Mouse (Mus musculus) testis, adult 2 months (tissue): Measurements from ENCODE around the gene 1700018G05Rik.

ENCODE experiments used
- CTCF ChIP-seq: fragments of 200-500 bp; IDR thresholded peaks from 2 replicates; pipeline ENCODE4 v1.5.1; 2012; ENCODE audit warnings: low read depth, mild to moderate bottlenecking, inconsistent platforms, low read length, moderate library complexity; ENCODE audit not compliant: control insufficient read depth, insufficient read depth, insufficient replicate concordance
- POLR2A ChIP-seq: fragments of 200-500 bp; IDR thresholded peaks from 2 replicates; pipeline ENCODE4 v1.6.1; 2012; ENCODE audit warnings: low read depth, mild to moderate bottlenecking, inconsistent platforms, low read length, moderate library complexity; ENCODE audit not compliant: control insufficient read depth

GRCm38 (mm10) chrX:102934395-102934764, 6.2 kb downstream of the 1700018G05Rik start:
- no peak for TF ChIP-seq CTCF
- TF ChIP-seq POLR2A, result no peak
